Mouse (Mus musculus): ENCODE results near the gene Gm11437. TPM values are rescaled to one million over a fixed set of nuclear protein-coding genes. Genes with fewer than 3 reads are reported as not detected.
A peak's percentile ranks its signal among the peaks of the same experiment; 100 is the strongest.

Gene Gm11437
- total and polyA plus RNA-seq, 3 experiments, result not detected

GRCm38 (mm10) chr11:84129799-84130185 is 37.5 kb downstream of the Gm11437 start:
- Histone ChIP-seq H3K4me1 (ENCODE audit: insufficient read depth, low read depth, low read length) (peaks cover 18% of the 10 kb centered on the region), H3K4me3 (ENCODE audit: low read depth, low read length) (peak overlapping the region; percentile 94), H3K9me3 (replicated peaks) (no peaks in the 10 kb centered on the region), H3K27me3 (ENCODE audit: insufficient read depth, low read length) (peaks cover 17% of the 10 kb centered on the region), H3K36me3 (replicated peaks) (peaks cover 26% of the 10 kb centered on the region)
- no peak for ATAC-seq (ENCODE audit: extremely low read depth, insufficient number of reproducible peaks, low FRiP score, poor library complexity, severe bottlenecking)
- peak; percentile 3 for DNase-seq (ENCODE audit: low spot score)
- no peak for TF ChIP-seq GATA1 (IDR thresholded peaks at IDR 0.05; ENCODE audit: borderline replicate concordance, low read length)
- no peak for TF ChIP-seq GATA2 (IDR thresholded peaks at IDR 0.05; ENCODE audit: borderline replicate concordance, low read depth, low read length)
- no peak for TF ChIP-seq CTCF (IDR thresholded peaks at IDR 0.05; ENCODE audit: low read depth, low read length)
- no peak for TF ChIP-seq TAL1 (conservative IDR thresholded peaks at IDR 0.05; ENCODE audit: low read depth, low read length)
- TF ChIP-seq POLR2AphosphoS5 (IDR thresholded peaks at IDR 0.05; ENCODE audit: insufficient replicate concordance, low read depth, low read length), result no peak

GRCm38 (mm10) chr11:84128943-84129798 is 38.1 kb downstream of the Gm11437 start, which contains the start of the genes Tada2a and Acaca:
Gene Tada2a, minus strand, starts transcription at chr11:84129600.
Gene Acaca, plus strand, starts transcription at chr11:84129672.
- Histone ChIP-seq H3K4me3 (ENCODE audit: low read depth, low read length) (peak within 1 kb of the TSS; percentile 94), H3K4me1 (ENCODE audit: insufficient read depth, low read depth, low read length) (peaks cover 18% of the 10 kb centered on the region), H3K9me3 (replicated peaks) (no peaks in the 10 kb centered on the region), H3K27me3 (ENCODE audit: insufficient read depth, low read length) (peaks cover 17% of the 10 kb centered on the region), H3K36me3 (replicated peaks) (peaks cover 33% of the 10 kb centered on the region)
- DNase-seq (ENCODE audit: low spot score), result peak; percentile 78
- ATAC-seq (ENCODE audit: extremely low read depth, insufficient number of reproducible peaks, low FRiP score, poor library complexity, severe bottlenecking), result peak; percentile 34; the same call in 1 of the 2 replicates
- TF ChIP-seq GATA1 (IDR thresholded peaks at IDR 0.05; ENCODE audit: borderline replicate concordance, low read length) (no peak), POLR2AphosphoS5 (IDR thresholded peaks at IDR 0.05; ENCODE audit: insufficient replicate concordance, low read depth, low read length) (no peak), CTCF (IDR thresholded peaks at IDR 0.05; ENCODE audit: low read depth, low read length) (no peak), TAL1 (conservative IDR thresholded peaks at IDR 0.05; ENCODE audit: low read depth, low read length) (no peak), GATA2 (IDR thresholded peaks at IDR 0.05; ENCODE audit: borderline replicate concordance, low read depth, low read length) (no peak)

- no peaks in the 10 kb centered on the region for H3K9me3 ChIP-seq (replicated peaks)
- H3K4me3 ChIP-seq (ENCODE audit: low read depth, low read length), result no peak overlapping the region
- ATAC-seq (ENCODE audit: extremely low read depth, insufficient number of reproducible peaks, low FRiP score, poor library complexity, severe bottlenecking) (no peak), DNase-seq (ENCODE audit: low spot score) (no peak)
- TF ChIP-seq CTCF (IDR thresholded peaks at IDR 0.05; ENCODE audit: low read depth, low read length) (no peak), GATA1 (IDR thresholded peaks at IDR 0.05; ENCODE audit: borderline replicate concordance, low read length) (no peak), POLR2AphosphoS5 (IDR thresholded peaks at IDR 0.05; ENCODE audit: insufficient replicate concordance, low read depth, low read length) (no peak), GATA2 (IDR thresholded peaks at IDR 0.05; ENCODE audit: borderline replicate concordance, low read depth, low read length) (no peak), TAL1 (conservative IDR thresholded peaks at IDR 0.05; ENCODE audit: low read depth, low read length) (no peak)
- H3K27me3 ChIP-seq (ENCODE audit: insufficient read depth, low read length), result peaks cover 17% of the 10 kb centered on the region
- peaks cover 42% of the 10 kb centered on the region for H3K36me3 ChIP-seq (replicated peaks)
- H3K4me1 ChIP-seq (ENCODE audit: insufficient read depth, low read depth, low read length), result peaks cover 18% of the 10 kb centered on the region
Observed at GRCm38 (mm10) chr11:84127977-84128376, 39.3 kb downstream of the Gm11437 start.

- TF ChIP-seq GATA2 (IDR thresholded peaks at IDR 0.05; ENCODE audit: borderline replicate concordance, low read depth, low read length) (no peak), GATA1 (IDR thresholded peaks at IDR 0.05; ENCODE audit: borderline replicate concordance, low read length) (no peak), CTCF (IDR thresholded peaks at IDR 0.05; ENCODE audit: low read depth, low read length) (no peak), TAL1 (conservative IDR thresholded peaks at IDR 0.05; ENCODE audit: low read depth, low read length) (no peak), POLR2AphosphoS5 (IDR thresholded peaks at IDR 0.05; ENCODE audit: insufficient replicate concordance, low read depth, low read length) (no peak)
- Histone ChIP-seq H3K4me3 (ENCODE audit: low read depth, low read length) (no peak overlapping the region), H3K27me3 (ENCODE audit: insufficient read depth, low read length) (no peaks in the 10 kb centered on the region), H3K36me3 (replicated peaks) (peaks cover 93% of the 10 kb centered on the region), H3K9me3 (replicated peaks) (no peaks in the 10 kb centered on the region), H3K4me1 (ENCODE audit: insufficient read depth, low read depth, low read length) (no peaks in the 10 kb centered on the region; the same call in 1 of the 2 replicates)
- DNase-seq (ENCODE audit: low spot score) (no peak), ATAC-seq (ENCODE audit: extremely low read depth, insufficient number of reproducible peaks, low FRiP score, poor library complexity, severe bottlenecking) (no peak)
Observed at GRCm38 (mm10) chr11:84121051-84121956, 46.0 kb downstream of the Gm11437 start.

- TF ChIP-seq TAL1 (conservative IDR thresholded peaks at IDR 0.05; ENCODE audit: low read depth, low read length) (no peak), POLR2AphosphoS5 (IDR thresholded peaks at IDR 0.05; ENCODE audit: insufficient replicate concordance, low read depth, low read length) (no peak), GATA2 (IDR thresholded peaks at IDR 0.05; ENCODE audit: borderline replicate concordance, low read depth, low read length) (no peak), GATA1 (IDR thresholded peaks at IDR 0.05; ENCODE audit: borderline replicate concordance, low read length) (no peak), CTCF (IDR thresholded peaks at IDR 0.05; ENCODE audit: low read depth, low read length) (no peak)
- peaks cover 8% of the 10 kb centered on the region for H3K4me1 ChIP-seq (ENCODE audit: insufficient read depth, low read depth, low read length)
- H3K4me3 ChIP-seq (ENCODE audit: low read depth, low read length), result no peak overlapping the region
- no peaks in the 10 kb centered on the region for H3K9me3 ChIP-seq (replicated peaks)
- peaks cover 83% of the 10 kb centered on the region for H3K36me3 ChIP-seq (replicated peaks)
- DNase-seq (ENCODE audit: low spot score) (no peak), ATAC-seq (ENCODE audit: extremely low read depth, insufficient number of reproducible peaks, low FRiP score, poor library complexity, severe bottlenecking) (no peak)
- no peaks in the 10 kb centered on the region for H3K27me3 ChIP-seq (ENCODE audit: insufficient read depth, low read length)
Observed at GRCm38 (mm10) chr11:84117431-84117830, 49.8 kb downstream of the Gm11437 start.

All from G1E (cell line).